Mouse (Mus musculus) thymus, adult 2 months (tissue): ENCODE results near the gene Lipi. TPM values are rescaled to one million over a fixed set of nuclear protein-coding genes. Genes with fewer than 3 reads are reported as not detected.
A peak's percentile ranks its signal among the peaks of the same experiment; 100 is the strongest.

Experiments
- DNase-seq: peaks from one replicate; pipeline ENCODE4 v3.0.0; 2021
- H3K27ac ChIP-seq: fragments of 200-500 bp; 2 replicates; pipeline ENCODE4 v1.5.1; 2012; ENCODE audit warnings: low read length, control low read depth; ENCODE audit not compliant: control insufficient read depth, insufficient read depth
- H3K27me3 ChIP-seq: fragments of 200-500 bp; 2 replicates; pipeline ENCODE4 v1.6.1; 2012; ENCODE audit warnings: mild to moderate bottlenecking, low read length, moderate library complexity, mixed read lengths; ENCODE audit not compliant: control insufficient read depth, insufficient read depth
- H3K36me3 ChIP-seq: fragments of 200-500 bp; 2 replicates; pipeline ENCODE4 v1.6.1; 2012; ENCODE audit warnings: mild to moderate bottlenecking, low read length, moderate library complexity; ENCODE audit not compliant: control insufficient read depth, insufficient read depth
- H3K4me1 ChIP-seq: fragments of 200-500 bp; replicated peaks from 2 replicates; pipeline ENCODE4 v1.6.1; 2012; ENCODE audit warnings: low read length; ENCODE audit not compliant: control insufficient read depth, insufficient read depth
- H3K4me3 ChIP-seq: fragments of 200-500 bp; 2 replicates; pipeline ENCODE4 v1.5.1; 2012; ENCODE audit warnings: mild to moderate bottlenecking, low read length, control low read depth, moderate library complexity; ENCODE audit not compliant: control insufficient read depth, insufficient read depth
- CTCF ChIP-seq: fragments of 200-500 bp; IDR thresholded peaks from 2 replicates; pipeline ENCODE4 v1.5.1; 2012; ENCODE audit warnings: mild to moderate bottlenecking, control low read depth, low read length, moderate library complexity, borderline replicate concordance; ENCODE audit not compliant: control insufficient read depth, poor library complexity, insufficient read depth; ENCODE audit errors: extremely low read depth
- POLR2A ChIP-seq: fragments of 200-500 bp; IDR thresholded peaks from 2 replicates; pipeline ENCODE4 v1.6.1; 2012; ENCODE audit warnings: mild to moderate bottlenecking, low read length, control low read depth, moderate library complexity; ENCODE audit not compliant: control insufficient read depth, poor library complexity, insufficient read depth; ENCODE audit errors: extremely low read depth
- WGBS: fragments of 180-500 bp; shearing (Covaris S2); methylation state at CpG from one replicate; pipeline ENCODE4 v1.1.7; 2018; 5-methylcytosine and 5-hydroxymethylcytosine counted together
- polyA plus RNA-seq: library from polyadenylated mRNA; depleted of rRNA; stranded (reverse); fragments of >200 nt; gene quantifications from 2 replicates; pipeline ENCODE4 v1.2.3, GENCODE M21; 2012

Lipi gene
- polyA plus RNA-seq, 1 experiment: not detected

DNA sequence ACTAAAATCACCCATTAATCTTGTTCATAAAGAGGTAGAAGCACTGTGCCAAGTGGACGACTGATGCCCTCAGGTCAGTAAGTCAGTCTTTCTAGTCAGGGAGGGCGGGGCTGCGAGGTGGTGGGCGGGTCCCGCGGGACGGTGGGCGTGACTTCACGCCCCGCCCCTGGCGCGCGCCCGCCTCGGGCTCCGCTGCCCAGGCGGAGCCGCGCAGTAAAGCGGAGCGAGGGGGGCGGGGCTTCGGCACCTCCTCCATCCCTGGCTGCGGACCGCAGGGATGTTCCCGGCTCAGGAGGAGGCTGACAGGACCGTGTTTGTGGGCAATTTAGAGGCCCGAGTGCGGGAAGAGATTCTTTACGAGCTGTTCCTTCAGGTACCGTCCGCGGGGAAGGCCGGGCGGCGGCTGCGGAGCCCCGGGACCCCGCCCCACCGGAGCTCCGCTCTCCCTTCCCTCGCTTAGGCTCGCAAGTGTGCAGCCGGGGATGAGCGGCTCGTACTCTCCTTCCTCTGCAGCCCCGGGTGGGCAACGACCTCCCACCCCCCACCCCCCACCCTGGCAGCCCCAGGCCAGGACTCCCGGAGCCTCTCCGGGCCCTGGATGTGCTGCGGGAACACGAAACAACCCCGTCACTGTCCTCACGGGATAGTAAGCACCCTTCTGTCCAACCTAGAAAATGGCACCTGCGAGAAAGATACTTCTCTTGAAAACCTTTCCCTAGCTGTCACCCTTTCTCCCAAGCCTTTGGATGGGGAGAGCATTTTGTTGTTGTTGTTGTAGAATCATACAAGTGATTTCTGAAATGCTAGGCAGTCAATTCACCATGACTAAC is 7.0 kb upstream of the Lipi start, which contains the start of gene Rbm11:
Gene Rbm11 (plus strand): TSS at position 174 of the 830 bp plus-strand sequence.
- Histone ChIP-seq H3K27me3 (no peaks in the 10 kb centered on the region), H3K36me3 (no peaks in the 10 kb centered on the region), H3K4me3 (peak within 1 kb of the TSS; percentile 58), H3K4me1 (no peaks in the 10 kb centered on the region), H3K27ac (no peak within 1 kb of the TSS)
- DNase-seq: peak; percentile 78
- no peak for TF ChIP-seq CTCF
- TF ChIP-seq POLR2A: no peak
- WGBS: 1% methylated on average over 55 of the region's 55 CpGs

DNA sequence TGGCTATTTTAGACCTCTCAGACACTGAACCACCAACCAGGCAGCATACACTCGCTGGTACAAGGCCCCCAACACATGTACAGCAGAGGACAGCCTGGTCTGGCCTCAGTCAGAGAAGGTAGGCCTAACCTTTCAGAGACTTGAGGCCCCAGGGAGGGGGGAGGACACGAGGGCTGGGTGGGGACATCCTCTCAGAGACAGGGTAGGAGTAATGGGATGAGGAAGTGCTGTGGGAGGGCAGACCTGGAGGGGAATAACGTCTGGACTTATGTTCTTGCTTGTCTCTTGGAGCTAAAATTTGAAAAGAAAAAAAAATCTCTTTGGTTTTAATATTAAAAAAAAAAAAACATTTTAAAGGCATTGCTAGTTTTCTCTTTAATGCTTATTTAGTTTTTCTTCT is 605 bp upstream of the Lipi start:
- H3K4me3 ChIP-seq: no peak overlapping the region
- no peaks in the 10 kb centered on the region for H3K27me3 ChIP-seq
- no peak overlapping the region for H3K27ac ChIP-seq
- no peaks in the 10 kb centered on the region for H3K36me3 ChIP-seq
- TF ChIP-seq CTCF: no peak
- TF ChIP-seq POLR2A: no peak
- no peaks in the 10 kb centered on the region for H3K4me1 ChIP-seq
- 18% methylated on average over 3 of the region's 3 CpGs for WGBS
- DNase-seq: no peak

DNA sequence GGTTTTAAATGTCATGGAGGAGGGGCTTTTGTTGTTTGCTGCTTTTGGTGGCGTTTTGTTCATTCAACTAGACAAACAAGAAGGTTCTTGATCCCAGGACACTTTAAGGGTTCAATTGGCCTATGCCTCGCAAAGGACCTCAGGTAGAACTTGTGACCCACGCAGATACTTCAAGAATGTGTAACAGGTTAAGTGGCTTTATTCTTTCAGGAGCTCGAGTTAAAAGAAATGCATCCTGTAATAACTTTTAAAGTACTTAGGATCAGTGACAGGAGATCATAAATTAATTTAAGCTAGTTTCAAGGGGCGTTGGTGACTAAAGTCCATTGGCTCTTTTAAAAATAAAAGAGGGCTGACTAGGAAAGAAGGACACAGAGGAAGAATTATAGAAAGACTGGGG is 3.6 kb downstream of the Lipi start:
- Histone ChIP-seq H3K27me3 (no peaks in the 10 kb centered on the region), H3K27ac (no peak overlapping the region), H3K36me3 (no peaks in the 10 kb centered on the region), H3K4me3 (no peak overlapping the region), H3K4me1 (no peaks in the 10 kb centered on the region)
- WGBS: 64% methylated on average over 5 of the region's 5 CpGs
- no peak for DNase-seq
- TF ChIP-seq CTCF (no peak), POLR2A (no peak)

DNA sequence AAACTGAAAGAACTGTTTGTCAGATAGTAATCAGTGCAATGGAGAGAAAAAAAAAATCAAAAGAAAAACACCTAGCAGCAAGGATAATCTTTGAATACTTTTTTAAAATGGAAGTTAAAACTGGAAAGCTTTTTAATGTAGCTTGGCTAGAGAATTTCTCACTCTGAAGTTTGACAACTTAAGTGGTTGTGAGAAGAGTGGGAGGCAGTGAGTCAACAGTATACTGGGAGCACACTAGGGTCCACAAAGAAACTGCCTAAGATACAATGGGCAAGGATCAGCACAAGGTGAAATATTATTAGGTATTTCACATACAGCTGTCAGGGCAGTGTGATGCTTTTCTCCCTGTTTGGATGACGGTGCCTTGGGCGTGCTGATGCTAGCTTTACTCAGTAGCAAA is 23.0 kb downstream of the Lipi start:
- Histone ChIP-seq H3K4me3 (no peak overlapping the region), H3K36me3 (no peaks in the 10 kb centered on the region), H3K27ac (no peak overlapping the region), H3K4me1 (no peaks in the 10 kb centered on the region), H3K27me3 (no peaks in the 10 kb centered on the region)
- no peak for DNase-seq
- TF ChIP-seq POLR2A (no peak), CTCF (no peak)
- WGBS: 96% methylated on average over 2 of the region's 2 CpGs

DNA sequence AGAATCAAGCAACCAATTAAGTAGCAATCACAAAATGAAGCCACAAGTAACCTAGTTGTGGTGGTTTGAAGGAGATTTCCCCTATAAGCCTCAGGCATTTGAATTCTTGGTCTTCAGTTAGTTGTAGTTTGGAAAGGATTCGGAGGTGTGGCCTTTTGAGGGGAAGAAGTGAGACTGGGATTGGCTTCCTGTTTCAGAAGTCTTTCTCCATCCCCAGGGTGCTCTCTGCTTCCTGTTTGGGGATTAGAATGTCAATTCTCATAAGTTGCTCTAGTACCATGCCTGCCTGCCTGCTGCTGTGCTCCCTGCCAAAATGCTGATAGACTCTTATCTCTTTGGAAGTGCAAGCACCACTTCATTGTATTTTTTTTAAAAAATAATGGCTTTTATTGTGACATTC is 40.6 kb downstream of the Lipi start:
- 89% methylated on average over 1 of the region's 1 CpGs for WGBS
- no peaks in the 10 kb centered on the region for H3K36me3 ChIP-seq
- no peaks in the 10 kb centered on the region for H3K27me3 ChIP-seq
- H3K4me3 ChIP-seq: no peak overlapping the region
- TF ChIP-seq CTCF (no peak), POLR2A (no peak)
- no peak for DNase-seq
- H3K27ac ChIP-seq: no peak overlapping the region
- no peaks in the 10 kb centered on the region for H3K4me1 ChIP-seq

DNA sequence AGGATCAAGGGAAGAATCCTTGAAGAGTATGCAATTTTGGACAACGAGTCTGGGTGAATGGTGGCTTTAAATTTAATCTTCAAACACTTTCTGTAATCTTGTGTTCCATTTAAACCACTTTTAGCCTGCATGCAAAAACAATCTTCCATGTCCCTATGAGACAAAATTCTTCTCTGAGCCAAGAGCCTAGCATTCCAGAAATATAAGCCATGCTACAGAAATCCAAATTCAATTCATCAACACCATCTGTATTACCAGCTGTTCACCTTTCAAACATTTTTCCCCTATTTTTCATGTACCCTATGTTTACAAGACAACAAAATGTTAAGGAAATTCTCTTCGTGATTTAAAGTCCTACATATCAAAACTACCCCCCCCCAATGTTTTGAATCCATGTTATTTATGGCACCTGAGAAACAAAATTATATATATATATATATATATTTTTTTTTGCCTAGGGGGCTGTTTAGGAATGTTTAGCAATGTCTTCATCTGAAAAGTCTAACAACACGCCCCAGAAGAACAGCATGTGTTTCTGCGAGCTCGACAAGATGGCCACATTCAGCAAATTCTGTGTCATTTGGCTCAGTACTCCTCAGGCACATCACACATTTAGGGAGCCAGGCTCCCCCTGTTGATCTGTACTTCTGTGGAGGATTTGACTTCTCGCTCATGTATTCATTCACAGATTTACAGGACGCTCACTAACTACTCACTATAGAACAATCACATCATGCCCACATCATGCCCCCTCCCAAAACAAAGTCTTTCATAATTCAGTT is 47.9 kb downstream of the Lipi start:
- no peak for DNase-seq
- TF ChIP-seq POLR2A (no peak), CTCF (no peak)
- WGBS: 93% methylated on average over 7 of the region's 7 CpGs

DNA sequence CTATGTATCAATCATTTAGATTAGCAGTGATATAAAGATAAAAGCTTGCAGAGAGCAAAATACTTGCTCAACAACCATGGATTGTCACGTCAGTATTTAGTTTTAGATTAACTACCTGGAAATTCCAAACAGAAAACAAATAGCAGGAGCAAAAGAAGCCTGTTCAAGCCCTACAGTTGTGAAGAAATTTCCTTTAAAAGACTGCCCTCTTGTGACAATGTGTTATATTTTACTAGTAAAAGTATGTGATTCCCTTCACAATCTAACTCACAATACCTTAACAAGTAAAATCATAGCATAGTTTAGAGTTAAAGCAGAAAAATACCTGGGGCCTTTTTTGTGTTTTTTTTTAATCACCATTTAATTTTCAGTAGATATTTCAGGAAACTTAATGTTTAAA is 54.2 kb downstream of the Lipi start:
- DNase-seq: no peak
- Histone ChIP-seq H3K4me3 (no peak overlapping the region), H3K27me3 (no peaks in the 10 kb centered on the region), H3K36me3 (no peaks in the 10 kb centered on the region), H3K27ac (no peak overlapping the region), H3K4me1 (no peaks in the 10 kb centered on the region)
- WGBS: 17% methylated on average over 1 of the region's 1 CpGs
- no peak for TF ChIP-seq POLR2A
- TF ChIP-seq CTCF: no peak

More for the DNA sequence above, 47.9 kb downstream of the Lipi start:
- no peaks in the 10 kb centered on the region for H3K4me1 ChIP-seq
- H3K36me3 ChIP-seq: no peaks in the 10 kb centered on the region
- H3K4me3 ChIP-seq: no peak overlapping the region
- H3K27ac ChIP-seq: no peak overlapping the region
- H3K27me3 ChIP-seq: no peaks in the 10 kb centered on the region
